Mouse (Mus musculus): Measurements from ENCODE around the gene Tecpr2. TPM values are rescaled to one million over a fixed set of nuclear protein-coding genes. Genes with fewer than 3 reads are reported as not detected.

Gene Tecpr2
- 3.9 and 4.1 TPM in 2 replicates for polyA plus RNA-seq (2016; fragmentation: Nextera tagmentation; extraction: Ambion mirVana)

DNA sequence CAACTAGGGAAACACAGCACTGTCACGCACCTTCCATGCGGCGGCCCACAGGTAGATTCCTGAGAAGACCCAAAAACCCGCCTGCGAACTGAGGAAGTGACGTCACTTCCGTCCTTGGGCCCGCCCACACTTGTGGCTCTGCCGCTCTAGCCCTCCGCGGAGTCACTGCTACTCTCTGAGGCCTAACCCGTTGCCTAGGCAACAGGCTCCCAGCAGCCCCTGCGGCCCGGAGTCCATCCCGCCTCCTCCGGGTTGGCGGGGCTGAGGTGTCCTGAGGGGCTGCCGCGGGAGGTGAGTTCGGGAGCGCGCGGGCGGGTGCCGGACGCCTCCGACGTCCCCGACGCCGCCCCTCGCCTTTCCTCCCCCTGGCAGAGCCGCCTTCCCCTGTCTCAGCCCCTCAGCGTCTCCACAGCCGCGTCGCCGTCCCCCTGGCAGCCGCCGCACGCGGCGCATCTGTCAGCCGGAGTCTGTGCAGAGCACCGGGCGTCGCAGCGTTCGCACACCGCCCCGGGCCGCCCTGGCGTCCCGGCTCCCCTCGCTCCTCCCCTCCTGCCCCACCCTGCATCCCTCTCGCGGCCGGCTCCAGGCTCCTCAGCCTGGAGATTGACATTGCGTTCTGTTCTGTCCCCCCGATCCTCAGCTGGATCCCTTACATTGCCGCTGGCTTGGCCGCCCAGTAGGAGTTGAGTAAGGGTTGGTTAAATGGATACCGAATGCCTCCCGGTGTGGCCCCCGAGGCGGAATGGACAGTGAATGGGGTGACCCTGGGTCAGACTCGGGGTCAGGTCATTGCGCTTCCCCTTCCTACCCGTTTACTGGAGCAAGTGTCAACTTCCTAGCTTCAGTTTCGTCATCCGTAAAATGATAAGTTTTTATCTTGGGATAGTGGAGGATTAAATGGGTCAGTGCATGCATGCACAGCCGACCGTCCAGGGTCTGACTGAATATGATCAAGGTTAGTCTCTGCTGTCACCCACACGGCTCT lies at the start of gene Tecpr2, which contains the start of gene Cinp:
Gene Tecpr2 (plus strand): TSS at position 229 of the 985 bp plus-strand sequence.
Gene Cinp (minus strand): TSS at position 110 of the 985 bp plus-strand sequence.
- H3K4me3 ChIP-seq, result peak within 1 kb of the TSS; percentile 92
- WGBS, result under 1% methylated on average over 70 of the region's 74 CpGs
- peak; percentile 99 for DNase-seq (ENCODE audit: low spot score)

DNA sequence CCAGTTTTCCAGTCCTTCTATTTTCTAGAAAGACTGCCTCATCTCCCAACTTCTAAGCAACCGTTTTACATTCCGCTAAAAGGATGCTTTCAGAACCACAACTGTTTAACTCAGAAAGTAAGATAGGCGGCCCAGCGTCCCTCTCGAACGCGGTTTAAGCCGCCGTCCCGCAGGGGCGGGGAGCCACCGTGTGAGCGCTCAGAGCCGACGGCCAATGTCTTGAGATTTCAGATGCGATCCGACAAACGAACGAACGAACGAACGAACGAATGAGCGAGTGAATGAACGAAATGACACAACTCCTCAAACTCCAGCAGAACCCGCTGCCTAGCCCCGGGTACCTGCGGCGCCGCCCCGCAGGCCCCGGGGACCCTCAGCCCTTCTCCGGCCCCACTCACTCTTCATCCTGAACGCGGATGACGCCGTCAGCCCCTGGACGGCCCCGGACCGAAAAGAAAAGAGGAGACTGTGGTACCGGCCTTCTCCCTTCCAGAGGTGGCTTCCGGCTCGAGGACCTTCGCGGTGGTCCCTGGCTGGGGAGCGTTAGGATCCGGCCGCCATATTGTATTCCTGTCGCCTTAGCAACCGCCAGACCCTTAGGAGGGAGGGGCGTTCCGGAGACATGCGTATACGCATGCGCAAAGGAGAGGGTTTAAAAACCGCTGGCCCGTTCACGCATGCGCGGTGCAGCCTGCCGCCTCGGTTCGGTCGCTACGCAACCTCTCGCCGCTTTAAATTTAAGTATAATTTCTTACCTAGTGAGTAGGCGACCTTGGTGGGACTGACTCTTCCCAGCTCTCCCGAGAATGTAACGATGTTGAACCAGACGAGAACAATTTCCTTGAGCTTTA lies 48.5 kb upstream of the Tecpr2 start, which contains the start of gene Mok:
Gene Mok (minus strand): TSS at position 592 of the 851 bp plus-strand sequence.
- H3K27me3 ChIP-seq (ENCODE audit: insufficient read depth, poor library complexity, severe bottlenecking), result peaks cover 6% of the 10 kb centered on the region
- peak within 1 kb of the TSS; percentile 88 for H3K4me3 ChIP-seq
- peaks cover 11% of the 10 kb centered on the region for H3K4me1 ChIP-seq
- peak; percentile 96 for DNase-seq (ENCODE audit: low spot score)
- no peaks in the 10 kb centered on the region for H3K36me3 ChIP-seq
- H3K9me3 ChIP-seq, result no peaks in the 10 kb centered on the region
- WGBS, result under 1% methylated on average over 71 of the region's 71 CpGs
- H3K27ac ChIP-seq, result peak within 1 kb of the TSS; percentile 80

More for the DNA sequence above, at the start of gene Tecpr2, which contains the start of gene Cinp:
- Histone ChIP-seq H3K4me1 (peaks cover 19% of the 10 kb centered on the region), H3K27me3 (ENCODE audit: insufficient read depth, poor library complexity, severe bottlenecking) (no peaks in the 10 kb centered on the region), H3K27ac (peak within 1 kb of the TSS; percentile 95), H3K9me3 (no peaks in the 10 kb centered on the region), H3K36me3 (no peaks in the 10 kb centered on the region)

DNA sequence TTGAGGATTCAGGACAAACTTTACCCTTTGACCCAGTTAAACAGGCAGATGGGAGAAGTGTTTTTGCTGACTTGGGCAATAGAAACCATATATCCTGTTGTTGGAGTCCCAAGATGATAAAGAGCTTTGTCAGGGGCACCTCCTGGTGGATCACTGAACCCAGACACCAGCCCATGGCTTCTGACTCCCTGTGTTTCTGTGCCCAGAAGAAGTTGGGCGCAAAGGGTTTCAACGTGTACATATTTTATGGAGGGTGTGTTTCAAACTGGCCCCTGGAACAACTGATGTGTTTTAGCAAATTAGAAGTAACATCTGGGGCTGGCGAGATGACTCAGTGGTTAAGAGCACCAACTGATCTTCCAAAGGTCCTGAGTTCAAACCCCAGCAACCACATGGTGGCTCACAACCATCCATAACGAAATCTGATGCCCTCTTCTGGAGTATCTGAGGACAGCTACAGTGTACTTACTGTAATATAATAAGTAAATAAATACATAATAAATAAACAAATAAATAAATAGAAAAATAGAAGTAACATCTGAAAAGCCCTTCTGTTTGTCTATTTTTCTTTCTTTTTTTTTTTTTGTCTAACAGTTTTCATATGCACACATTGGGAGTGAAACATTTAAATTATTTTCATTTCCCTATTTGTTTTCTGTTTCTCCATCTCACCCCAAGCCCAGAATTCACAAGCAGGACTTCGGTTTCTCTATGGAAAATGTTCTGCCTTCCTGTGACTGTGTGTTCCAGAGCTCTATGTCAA lies 47.2 kb upstream of the Tecpr2 start:
- H3K36me3 ChIP-seq, result no peaks in the 10 kb centered on the region
- H3K4me3 ChIP-seq, result peak overlapping the region; percentile 2; the same call in 1 of the 2 replicates
- H3K27ac ChIP-seq, result no peak overlapping the region
- peaks cover 15% of the 10 kb centered on the region for H3K4me1 ChIP-seq
- H3K9me3 ChIP-seq, result no peaks in the 10 kb centered on the region
- H3K27me3 ChIP-seq (ENCODE audit: insufficient read depth, poor library complexity, severe bottlenecking), result peaks cover 6% of the 10 kb centered on the region
- WGBS, result 68% methylated on average over 5 of the region's 5 CpGs
- no peak for DNase-seq (ENCODE audit: low spot score)

DNA sequence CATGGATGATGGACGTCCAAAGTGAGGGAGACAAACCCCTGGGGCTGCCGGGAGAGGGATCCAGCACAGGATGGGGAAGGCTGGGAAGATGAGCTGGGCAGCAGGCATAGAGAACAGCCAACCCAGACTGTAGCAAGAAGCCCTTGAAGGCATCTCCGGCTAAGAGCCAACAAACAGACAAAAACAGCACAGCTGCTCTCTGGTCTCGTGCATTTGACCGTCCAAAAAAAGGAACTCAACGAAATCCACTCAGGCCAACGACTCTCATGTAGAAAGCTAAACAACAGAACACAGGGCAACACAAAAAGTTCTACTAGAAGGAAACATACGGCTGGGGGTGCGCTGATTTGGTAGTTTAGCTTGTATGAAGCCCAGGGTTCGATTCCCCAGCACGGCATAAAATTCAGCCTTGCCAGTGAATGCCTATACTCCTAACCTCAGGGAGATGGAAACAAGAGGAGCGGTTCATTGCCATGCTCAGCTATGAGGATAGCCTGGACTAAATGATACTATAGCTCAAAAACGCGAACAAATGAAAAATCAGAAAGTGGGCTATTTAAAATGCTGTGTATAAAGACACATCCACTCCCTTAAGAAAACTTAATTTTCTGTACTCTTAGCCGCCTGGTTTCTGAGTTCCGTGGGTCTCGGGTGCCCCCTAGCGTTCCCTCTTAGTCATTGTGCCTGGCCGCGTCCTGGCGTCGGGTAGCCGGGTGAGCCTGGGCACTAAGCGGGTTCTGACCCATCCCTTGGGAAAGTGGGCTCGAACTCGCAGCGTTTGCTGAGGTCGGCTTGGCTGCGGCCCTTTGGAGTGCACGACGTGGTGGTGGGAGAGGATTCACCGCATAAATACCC lies 45.6 kb upstream of the Tecpr2 start:
- H3K27me3 ChIP-seq (ENCODE audit: insufficient read depth, poor library complexity, severe bottlenecking), result peaks cover 6% of the 10 kb centered on the region
- no peaks in the 10 kb centered on the region for H3K9me3 ChIP-seq
- H3K36me3 ChIP-seq, result no peaks in the 10 kb centered on the region
- H3K4me1 ChIP-seq, result peaks cover 10% of the 10 kb centered on the region
- no peak overlapping the region for H3K27ac ChIP-seq
- DNase-seq (ENCODE audit: low spot score), result peak; percentile 91
- peak overlapping the region; percentile 69 for H3K4me3 ChIP-seq
- 20% methylated on average over 32 of the region's 32 CpGs for WGBS

DNA sequence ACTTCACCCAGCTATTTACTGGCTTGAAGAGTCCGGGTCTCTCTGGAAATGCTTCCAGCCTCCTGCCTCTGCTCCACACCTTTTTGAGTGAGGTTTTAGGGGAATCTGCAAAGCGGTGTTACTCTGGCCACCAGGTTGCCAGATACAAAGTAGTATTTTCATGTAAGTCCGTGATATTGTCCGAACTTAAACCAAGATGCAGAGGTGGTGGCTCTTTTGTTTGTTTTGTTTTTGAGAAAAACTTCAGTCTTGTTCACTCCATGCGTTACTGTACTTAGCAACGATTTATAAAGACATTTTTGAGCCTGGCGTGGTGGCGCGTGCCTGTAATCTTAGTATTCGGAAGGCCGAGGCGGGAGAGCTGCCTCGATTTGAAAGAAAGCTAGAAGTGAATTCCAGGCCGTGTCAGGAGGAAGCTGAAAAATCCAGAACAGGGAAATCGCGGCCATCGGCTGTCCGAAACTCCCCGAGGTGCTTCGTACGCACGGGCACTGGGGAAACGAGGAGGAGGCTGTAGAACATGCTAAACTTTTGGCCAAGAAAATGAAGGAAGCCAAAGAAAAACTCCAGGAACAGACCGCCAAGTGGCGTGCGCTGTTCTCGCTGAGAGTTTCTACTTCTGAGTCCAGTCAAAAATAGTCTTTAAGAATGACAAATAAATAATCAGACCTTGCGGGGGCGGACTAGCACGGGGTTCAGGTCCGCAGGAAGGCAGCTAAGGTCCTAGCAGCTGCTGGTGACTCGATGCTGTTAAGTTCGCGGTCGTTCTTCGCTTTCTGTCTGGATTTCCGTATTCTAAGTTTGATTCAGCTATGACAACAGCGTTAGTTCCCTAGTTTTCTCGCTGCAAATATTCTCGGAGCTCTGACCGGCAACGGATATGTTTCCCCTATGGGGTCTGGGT lies 44.6 kb upstream of the Tecpr2 start:
- no peak for DNase-seq (ENCODE audit: low spot score)

DNA sequence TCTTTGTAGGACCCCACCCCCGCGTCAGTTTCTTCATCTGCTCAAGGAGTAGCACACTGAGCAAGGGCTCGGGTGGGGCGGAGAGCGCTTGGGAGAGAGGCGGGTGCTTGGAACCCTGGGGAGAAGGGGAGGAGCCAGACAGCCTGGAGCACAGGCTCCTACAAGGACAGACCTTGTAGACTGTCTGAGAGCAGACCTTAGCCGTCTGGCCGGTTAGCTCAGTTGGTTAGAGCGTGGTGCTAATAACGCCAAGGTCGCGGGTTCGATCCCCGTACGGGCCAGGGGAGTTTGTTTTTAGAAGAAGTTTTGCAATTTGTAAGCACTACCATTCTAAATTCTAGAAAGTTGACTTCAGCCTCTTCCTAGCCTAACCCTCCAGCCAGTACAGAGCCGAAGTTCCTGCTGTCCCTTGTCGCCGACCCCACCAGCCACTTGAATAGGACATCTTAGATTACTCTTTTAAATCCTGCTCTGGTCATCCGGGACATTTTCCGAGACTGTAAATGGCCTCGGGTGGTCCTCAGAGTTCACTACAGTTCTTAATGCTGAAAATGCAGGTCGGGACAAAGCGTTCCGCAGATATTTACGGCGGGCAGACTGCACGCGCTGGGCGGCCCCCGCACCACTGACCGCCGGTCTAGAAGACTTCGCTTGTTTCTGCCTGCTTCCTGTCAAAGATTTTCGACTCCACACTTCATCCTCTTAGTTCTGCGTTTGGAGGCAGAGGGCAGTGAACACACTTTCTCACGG lies 43.8 kb upstream of the Tecpr2 start:
- DNase-seq (ENCODE audit: low spot score), result peak; percentile 98
- WGBS, result under 1% methylated on average over 36 of the region's 36 CpGs
- Histone ChIP-seq H3K9me3 (no peaks in the 10 kb centered on the region), H3K27me3 (ENCODE audit: insufficient read depth, poor library complexity, severe bottlenecking) (no peaks in the 10 kb centered on the region), H3K36me3 (no peaks in the 10 kb centered on the region), H3K4me1 (peaks cover 11% of the 10 kb centered on the region), H3K27ac (peak overlapping the region; percentile 78), H3K4me3 (peak overlapping the region; percentile 69)

More for the DNA sequence above, 44.6 kb upstream of the Tecpr2 start:
- no peaks in the 10 kb centered on the region for H3K9me3 ChIP-seq
- peak overlapping the region; percentile 69 for H3K4me3 ChIP-seq
- H3K27ac ChIP-seq, result peak overlapping the region; percentile 78
- H3K4me1 ChIP-seq, result peaks cover 10% of the 10 kb centered on the region
- WGBS, result 1% methylated on average over 42 of the region's 42 CpGs
- no peaks in the 10 kb centered on the region for H3K36me3 ChIP-seq
- no peaks in the 10 kb centered on the region for H3K27me3 ChIP-seq (ENCODE audit: insufficient read depth, poor library complexity, severe bottlenecking)

DNA sequence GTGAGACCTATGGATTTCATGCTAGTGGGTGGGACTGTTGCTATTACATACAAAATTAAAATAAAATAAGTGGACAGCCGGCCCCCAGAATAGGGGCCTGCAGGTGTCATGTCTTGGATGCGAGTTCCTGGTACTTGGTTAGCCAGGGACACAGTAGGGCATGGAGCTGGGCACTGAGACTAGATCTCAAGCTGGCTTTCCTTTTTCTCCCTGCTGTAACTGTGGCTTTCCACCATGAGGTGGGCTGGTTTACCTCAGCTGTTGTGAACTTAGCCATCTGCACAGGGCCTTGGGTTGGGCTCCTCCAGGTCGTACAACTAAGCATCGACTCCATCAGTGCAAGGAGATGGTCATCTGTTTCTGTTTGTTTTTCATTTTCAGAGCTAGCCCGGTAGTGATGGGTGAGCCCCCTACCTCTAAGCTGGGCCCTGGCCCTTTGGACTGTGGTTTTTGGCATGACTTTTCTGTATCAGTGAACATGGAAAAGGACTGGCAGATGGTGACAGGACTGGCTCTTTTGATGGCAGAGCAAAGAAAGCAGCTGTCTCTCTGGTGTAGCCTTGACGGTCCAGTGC lies 42.8 kb upstream of the Tecpr2 start:
- Histone ChIP-seq H3K9me3 (no peaks in the 10 kb centered on the region), H3K27ac (no peak overlapping the region), H3K36me3 (no peaks in the 10 kb centered on the region), H3K4me1 (peaks cover 21% of the 10 kb centered on the region), H3K27me3 (ENCODE audit: insufficient read depth, poor library complexity, severe bottlenecking) (no peaks in the 10 kb centered on the region), H3K4me3 (peak overlapping the region; percentile 69)
- 71% methylated on average over 6 of the region's 6 CpGs for WGBS
- DNase-seq (ENCODE audit: low spot score), result no peak

DNA sequence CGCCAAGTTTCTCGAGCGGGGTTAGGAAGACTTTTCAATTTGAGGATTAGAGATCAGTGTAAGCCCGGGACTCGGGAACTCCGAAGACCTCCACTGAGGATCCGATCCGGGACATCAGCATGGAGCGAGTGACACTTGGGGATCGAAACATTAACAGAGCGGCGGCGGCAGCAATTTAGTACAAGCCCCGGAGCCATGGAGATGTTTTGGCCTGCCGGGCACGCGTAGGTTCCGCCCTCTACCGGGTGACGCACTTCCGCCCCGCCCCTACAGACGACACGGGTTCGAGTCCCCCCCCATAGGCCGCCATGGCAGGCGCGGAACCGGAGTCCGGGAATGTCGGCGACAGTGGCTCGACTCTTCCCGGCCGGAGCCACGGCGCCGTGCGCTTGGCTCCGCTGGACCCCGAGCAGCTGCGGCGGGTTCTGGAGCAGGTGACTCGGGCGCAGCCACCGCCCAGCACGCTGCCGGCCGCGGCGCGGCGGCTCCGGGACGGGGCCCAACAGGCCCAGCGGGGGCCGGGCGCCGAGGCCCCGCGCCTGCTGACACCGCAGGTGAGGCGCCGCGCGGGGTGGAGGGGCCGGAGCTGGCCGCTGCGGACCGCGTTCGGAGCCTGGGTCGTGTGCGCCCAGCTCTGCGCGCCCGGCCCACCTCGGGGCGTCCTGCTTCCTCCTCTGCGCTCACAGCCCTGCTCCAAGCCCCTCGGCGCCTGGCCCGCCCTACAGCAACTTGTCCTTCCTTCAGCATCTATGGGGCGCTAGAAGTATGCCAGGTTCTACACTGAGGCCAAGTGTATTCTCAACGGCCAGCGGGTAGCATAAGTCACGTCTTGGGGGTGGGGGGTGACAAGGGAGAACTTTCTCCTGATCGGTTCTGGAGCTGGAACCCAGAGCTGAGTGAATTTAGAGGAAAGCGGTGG lies 38.8 kb upstream of the Tecpr2 start, which contains the start of gene Zfp839:
Gene Zfp839 (plus strand): TSS at position 244 of the 919 bp plus-strand sequence.
- no peaks in the 10 kb centered on the region for H3K9me3 ChIP-seq
- H3K4me3 ChIP-seq, result peak within 1 kb of the TSS; percentile 97
- 1% methylated on average over 81 of the region's 89 CpGs for WGBS
- H3K36me3 ChIP-seq, result peaks cover 4% of the 10 kb centered on the region; the same call in 1 of the 2 replicates
- H3K27me3 ChIP-seq (ENCODE audit: insufficient read depth, poor library complexity, severe bottlenecking), result no peaks in the 10 kb centered on the region
- DNase-seq (ENCODE audit: low spot score), result peak; percentile 91
- peaks cover 26% of the 10 kb centered on the region for H3K4me1 ChIP-seq
- peak within 1 kb of the TSS; percentile 97 for H3K27ac ChIP-seq

DNA sequence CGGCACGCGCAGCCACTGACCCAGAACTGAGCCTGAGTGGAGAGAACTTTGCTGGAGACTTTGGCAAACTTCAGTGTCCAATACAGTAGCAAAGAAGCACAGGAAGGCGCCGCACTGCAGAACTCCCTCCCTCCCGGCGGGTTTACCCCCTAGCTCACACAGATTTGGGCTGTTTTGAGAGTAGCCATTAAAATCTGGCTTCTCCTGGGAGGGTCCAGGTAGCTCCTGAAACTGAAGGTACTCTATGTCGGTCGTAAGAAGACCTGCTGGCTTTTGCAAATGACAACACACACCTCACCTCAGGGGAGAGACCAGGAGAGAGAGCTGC lies 38.2 kb upstream of the Tecpr2 start:
- H3K36me3 ChIP-seq, result peaks cover 11% of the 10 kb centered on the region
- no peaks in the 10 kb centered on the region for H3K27me3 ChIP-seq (ENCODE audit: insufficient read depth, poor library complexity, severe bottlenecking)
- no peak for DNase-seq (ENCODE audit: low spot score)
- peak overlapping the region; percentile 97 for H3K27ac ChIP-seq
- H3K4me1 ChIP-seq, result peaks cover 24% of the 10 kb centered on the region
- 18% methylated on average over 9 of the region's 9 CpGs for WGBS
- H3K9me3 ChIP-seq, result no peaks in the 10 kb centered on the region
- H3K4me3 ChIP-seq, result peak overlapping the region; percentile 97

Measured in heart, embryonic 10.5 days (tissue).